Mouse (Mus musculus) right cerebral cortex, postnatal 10 days (tissue): ENCODE measurements around the gene Otor.

Experiments used
- DNase-seq, 2 experiments: peaks; one replicate each; pipeline ENCODE4 v3.0.0; 2021; ENCODE audit warnings: low spot score in 2 of 2

Gene Otor

GRCm38 (mm10) chr2:143078198-143078851, at the start of gene Otor:
Gene Otor, plus strand, starts transcription at chr2:143078473.
- DNase-seq = no peak

DNA sequence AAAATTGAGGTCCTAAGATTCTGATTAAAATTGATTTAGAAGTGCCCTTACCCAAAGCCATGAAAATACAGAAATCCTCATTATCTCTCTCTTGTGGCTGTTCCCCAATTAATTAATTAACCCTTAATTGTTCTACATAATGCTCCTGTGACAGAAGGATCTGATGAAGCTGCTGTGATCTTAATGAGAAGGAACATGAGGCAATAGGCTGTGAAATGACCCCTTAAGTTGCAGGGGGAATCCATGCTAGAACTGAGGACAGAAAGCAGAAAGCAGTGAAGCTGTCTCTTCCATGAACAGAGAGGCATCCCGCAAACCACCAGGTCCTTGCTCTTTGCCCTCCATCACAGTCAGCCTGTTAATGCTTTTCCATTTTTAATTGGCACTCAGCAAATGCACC, 47.0 kb upstream of the Otor start:
- DNase-seq = no peak

GRCm38 (mm10) chr2:143032378-143033255, 45.7 kb upstream of the Otor start:
- peak; percentile 26 to 38 for DNase-seq

DNA sequence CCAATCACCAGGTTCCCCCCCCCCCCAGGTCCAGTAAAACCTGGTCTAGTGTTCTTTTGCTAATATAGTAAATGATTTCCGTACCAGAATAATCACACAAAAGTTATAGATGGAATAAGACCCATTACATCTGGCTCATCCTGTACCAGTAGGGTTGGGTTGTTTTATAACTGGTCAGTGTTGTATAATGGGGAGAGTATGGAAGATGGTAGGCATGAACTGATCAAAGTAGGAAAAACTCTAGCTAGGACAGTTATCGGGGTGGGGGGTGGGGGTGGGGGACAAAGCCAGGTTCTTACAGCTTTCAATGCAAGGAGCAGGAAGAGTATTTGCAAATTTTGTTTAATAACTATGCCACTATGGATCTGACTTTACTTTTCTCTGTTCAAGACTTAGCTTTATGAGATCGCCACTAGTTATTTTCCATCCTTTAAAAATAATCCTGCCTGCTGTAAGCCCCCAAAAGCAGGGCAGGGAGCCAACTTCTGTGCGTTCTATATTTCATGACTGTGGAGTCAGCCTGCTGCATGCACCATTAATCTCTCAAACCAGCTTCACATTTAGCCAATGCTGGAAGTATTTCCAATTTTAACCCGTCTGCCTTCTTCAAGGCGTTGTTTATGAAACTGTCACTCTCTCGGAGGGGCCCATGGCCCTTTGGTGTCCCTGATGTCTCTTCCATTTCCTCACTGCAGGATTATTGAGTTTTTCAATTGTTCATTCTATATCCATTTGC, 43.8 kb upstream of the Otor start:
- DNase-seq = peak; percentile 76 to 79

- peak; percentile 58 to 61 for DNase-seq
These were observed 43.1 kb upstream of the Otor start for GRCm38 (mm10) chr2:143035086-143035593.

GRCm38 (mm10) chr2:143041596-143041995, 36.7 kb upstream of the Otor start:
- no peak for DNase-seq

GRCm38 (mm10) chr2:143055251-143055650, 23.0 kb upstream of the Otor start:
- no peak for DNase-seq

- DNase-seq = peak in 1 of 2 experiments; percentile 73
These were observed 21.5 kb upstream of the Otor start for GRCm38 (mm10) chr2:143056736-143057135.

- DNase-seq = no peak
These were observed 15.9 kb upstream of the Otor start for GRCm38 (mm10) chr2:143062432-143062811.

GRCm38 (mm10) chr2:143062812-143063792, 15.2 kb upstream of the Otor start, which contains the start of gene Snrpb2:
Gene Snrpb2, plus strand, starts transcription at chr2:143063039.
- peak; percentile 89 to 93 for DNase-seq

DNA sequence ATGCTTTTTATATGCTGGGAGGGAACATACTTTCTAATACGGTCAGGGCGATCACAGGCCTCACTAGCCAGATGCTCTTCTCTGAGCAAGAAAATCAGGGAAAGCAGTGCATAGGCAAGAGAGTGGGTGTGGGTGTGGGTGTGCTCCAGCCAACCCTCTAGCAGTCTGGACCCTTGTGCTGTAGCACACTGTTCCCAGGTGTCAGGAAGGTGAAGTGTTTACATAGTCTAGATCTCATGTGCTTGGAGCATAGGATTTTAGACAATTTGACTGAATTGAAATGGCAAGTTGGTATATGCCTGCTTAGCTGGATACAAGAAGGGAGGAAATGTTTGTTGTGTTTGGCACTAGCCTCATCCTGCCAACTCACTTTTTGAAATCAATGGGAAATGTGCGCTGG, 12.4 kb upstream of the Otor start:
- no peak for DNase-seq

- peak in 1 of 2 experiments; percentile 17 for DNase-seq
These were observed 3.4 kb downstream of the Otor start for GRCm38 (mm10) chr2:143081693-143082092.

- DNase-seq = peak in 1 of 2 experiments; percentile 14
These were observed 6.7 kb downstream of the Otor start for GRCm38 (mm10) chr2:143084852-143085397.

DNA sequence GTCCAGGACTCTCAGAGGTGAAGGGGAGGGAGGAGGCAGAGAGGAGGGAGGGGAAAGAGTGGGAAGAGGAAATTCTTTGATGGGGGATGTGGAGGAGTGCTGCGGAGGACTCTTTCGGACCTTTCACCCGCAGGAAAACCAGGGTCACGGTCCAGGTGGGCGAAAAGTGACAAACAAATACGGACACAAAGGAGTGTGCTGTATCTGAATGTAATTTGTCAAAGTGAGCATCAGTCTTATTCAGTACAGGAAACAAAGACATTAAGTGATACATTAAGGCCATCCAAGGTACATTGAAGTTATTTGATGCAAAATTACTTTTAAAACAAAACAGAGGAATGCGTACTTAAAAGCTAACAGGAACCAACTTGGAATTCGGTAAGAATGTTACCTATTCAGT, 11.6 kb downstream of the Otor start:
- DNase-seq = peak in 1 of 2 experiments; percentile 14

DNA sequence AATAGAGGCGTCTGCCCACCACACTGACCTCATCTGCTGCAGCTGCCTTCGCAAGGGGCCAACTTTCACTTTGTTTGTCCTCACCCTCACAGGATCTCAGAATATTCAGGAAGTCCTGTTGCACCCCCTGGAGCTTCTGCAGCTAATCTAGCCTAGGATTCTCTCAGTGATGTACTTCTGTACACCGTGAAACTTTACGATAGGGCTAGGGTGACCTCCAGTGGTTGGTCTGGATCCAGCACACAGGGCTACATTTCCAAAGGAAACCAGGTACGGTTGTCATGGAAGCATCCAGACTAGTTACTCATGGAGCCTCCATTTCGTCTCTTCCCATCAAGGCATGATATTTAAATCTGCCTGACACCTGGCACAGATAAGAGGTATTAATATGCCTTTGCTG, 15.5 kb downstream of the Otor start:
- DNase-seq = peak; percentile 93 to 94

DNA sequence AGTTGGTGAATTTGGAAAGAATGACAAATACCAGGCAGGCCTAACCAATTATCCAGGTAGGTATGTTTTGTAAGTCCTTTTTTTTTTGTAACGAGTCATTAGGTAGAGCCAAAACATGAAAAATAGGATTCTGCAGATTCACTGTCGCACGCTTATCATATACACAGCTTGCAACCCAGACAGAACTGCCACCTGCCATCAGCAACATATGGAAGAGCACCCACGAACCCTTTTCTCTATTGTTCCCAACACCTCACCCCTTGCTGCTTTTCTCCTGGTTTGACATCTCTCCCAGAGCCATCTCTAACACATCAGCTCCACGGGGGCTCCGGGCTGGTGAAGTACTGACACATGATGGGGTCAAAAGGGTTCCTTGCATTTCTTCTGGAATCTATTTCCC, 16.5 kb downstream of the Otor start:
- DNase-seq = peak; percentile 28 to 38

- no peak for DNase-seq
These were observed 18.9 kb downstream of the Otor start for GRCm38 (mm10) chr2:143097170-143097569.

DNA sequence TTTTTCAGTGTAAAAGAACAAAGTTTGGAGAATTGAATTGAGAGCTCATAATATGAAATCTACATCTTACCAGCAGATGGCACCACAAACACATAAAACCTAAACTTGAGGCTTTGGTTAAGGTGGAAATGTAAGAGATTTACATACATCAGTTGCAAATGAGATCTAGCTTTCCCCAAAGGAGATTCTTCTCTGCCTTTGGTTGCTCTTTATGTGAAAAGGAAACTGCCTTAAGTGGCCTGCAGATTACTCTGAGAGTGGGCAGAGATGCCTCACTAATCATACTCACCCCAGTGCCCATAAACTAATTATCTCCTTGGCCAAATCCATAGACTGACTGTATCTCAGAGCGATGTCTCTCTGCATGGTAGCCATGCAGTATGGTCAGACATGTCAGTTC, 35.6 kb downstream of the Otor start:
- no peak for DNase-seq

DNA sequence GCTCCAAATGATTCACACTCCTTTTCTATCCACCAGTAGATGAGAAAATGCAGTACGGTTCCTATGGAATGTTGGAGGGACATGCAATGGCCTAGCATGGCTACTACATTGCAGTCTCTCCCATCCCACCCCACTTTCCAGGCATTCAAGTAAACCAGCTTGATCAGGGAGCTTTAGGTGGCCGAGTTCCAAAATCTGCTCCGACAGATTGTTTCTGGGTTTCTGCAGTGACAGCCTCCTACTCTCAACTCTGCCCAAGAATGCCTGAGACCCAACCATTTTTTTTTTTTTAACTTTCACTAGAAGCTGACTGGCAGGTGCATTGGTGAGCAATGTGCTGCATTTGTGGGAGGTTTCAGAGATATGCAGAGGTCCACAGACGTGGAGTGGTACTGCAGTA, 36.4 kb downstream of the Otor start:
- peak; percentile 75 to 86 for DNase-seq

DNA sequence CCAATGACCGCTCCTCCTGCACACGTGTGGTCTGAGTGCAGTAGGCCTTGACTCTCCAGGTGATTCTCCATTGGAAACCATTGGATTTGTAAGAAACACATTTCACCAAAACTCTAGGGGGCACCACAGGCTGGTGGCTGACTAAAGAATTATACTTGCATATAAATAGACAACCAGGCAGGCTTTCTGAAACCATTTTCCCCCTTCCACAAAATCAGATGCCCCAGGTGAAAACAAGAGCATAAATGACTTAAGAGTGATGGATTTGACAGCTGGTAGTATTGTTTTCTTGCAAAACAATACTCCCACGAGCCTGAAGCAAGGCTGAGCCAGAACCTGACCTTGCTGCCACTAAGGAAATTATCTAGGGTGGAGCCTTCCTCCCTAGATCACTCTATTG, 39.2 kb downstream of the Otor start:
- peak; percentile 64 to 75 for DNase-seq

GRCm38 (mm10) chr2:143118221-143118620, 39.9 kb downstream of the Otor start:
- DNase-seq = no peak
